Mouse (Mus musculus) urinary bladder, postnatal 25 days (tissue): ENCODE results near the gene Htr1d.
A peak's percentile ranks its signal among the peaks of the same experiment; 100 is the strongest.

ENCODE experiments used
- DNase-seq: peaks from one replicate; pipeline ENCODE4 v3.0.0; 2022; ENCODE audit warnings: low spot score

Gene Htr1d

DNA sequence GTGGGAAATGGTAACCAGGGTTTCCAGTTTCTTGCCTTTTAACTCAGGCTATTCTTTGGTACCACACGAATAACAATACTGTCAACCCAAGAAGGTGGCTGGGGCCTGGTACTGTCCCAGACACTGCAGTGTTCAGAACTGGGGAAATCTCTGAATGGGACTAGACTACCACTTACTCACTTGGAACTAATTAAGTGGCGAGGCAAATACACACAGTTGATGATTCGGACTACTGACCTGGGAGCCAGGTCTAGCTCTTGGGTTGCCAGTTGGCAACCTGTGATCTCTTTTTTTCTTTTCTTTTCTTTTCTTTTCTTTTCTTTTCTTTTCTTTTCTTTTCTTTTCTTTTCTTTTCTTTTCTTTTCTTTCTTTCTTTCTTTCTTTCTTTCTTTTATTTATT, 29.0 kb downstream of the Htr1d start:
- no peak for DNase-seq

DNA sequence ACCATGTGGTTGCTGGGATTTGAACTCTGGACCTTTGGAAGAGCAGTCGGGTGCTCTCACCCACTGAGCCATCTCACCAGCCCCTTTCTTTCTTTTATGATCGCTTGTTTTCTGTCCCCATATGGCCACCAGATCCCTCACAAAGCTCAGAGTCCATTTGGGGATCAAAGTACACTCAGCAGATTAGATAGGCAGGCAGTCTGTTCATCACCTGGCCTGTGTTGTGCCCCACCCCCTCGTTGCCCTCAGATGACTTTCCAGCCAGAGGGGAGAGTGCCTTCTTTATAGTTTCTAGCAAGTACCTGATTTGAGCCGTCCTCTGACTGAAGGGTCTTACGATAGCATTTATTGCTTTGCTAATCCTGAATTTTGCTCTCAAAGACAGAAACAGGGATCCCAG, 29.5 kb downstream of the Htr1d start:
- no peak for DNase-seq

DNA sequence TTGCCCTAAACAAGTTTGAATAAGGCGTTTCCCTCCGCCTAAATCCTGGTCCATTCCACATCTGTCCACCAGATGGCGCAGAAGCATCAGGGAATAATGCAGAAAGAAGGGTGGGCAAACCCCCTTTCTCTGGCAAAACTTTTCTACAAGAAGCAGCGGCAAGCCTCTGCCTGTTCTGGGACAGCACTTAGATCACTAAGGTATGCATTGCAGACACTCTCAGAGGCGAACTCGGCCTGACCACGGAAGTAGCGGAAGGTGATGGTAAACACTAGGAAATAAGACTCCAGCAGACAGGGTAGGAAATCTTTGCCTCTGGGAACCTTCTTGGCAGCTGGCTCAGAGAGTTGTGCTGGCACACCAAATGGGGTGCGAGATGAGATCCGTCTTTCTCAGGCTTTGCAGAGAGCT, 31.5 kb downstream of the Htr1d start:
- DNase-seq, result peak; percentile 81

DNA sequence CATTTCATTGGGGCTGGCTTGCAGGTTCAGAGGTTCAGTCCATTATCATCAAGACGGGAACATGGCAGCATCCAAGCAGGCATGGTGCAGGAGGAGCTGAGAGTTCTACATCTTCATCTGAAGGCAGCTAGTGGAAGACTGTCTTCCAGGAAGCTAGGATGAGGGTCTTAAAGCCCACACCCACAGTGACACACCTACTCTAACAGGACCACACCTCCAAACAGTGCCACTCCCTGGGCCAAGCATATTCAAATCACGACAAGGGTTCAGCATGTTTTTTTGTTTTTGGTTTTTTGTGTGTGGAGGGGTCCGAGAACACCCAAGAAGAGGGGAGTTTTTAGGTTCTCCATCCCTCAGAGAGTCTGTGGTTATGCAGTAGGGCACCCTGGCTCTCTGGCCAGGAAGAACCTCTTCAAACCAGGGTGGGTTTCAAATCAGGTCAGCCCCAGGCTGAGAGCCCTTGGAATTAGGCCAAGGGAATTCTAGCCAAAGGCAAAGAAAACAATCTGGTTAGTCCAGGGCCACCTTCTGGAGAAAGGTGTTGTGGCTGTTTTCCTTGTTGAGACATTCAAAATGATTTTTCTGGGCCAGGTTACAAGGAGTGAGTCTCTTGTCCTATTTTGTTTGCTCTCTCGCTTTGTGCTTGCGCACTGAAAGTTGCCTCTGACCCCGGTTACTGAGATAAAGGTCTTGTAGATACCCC, 33.3 kb downstream of the Htr1d start:
- no peak for DNase-seq

DNA sequence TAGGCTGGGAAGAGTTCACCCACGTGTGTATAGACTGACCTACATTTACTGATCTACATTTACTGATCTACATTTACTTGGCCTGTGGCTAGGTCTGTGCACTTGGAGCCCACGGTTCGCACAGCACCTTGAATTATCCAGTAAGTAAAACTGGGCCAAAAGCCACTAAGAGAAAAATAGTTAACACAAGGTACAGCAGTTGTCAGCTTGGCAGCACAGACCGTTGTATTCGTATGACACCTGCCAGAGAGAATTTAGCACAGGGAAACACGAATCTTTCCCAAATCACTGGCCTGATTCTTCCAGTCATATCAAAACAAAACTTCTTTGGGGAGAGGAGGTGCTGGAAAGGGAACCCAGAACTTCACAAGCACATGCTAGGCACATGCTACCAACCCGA, 35.0 kb downstream of the Htr1d start:
- DNase-seq, result no peak

DNA sequence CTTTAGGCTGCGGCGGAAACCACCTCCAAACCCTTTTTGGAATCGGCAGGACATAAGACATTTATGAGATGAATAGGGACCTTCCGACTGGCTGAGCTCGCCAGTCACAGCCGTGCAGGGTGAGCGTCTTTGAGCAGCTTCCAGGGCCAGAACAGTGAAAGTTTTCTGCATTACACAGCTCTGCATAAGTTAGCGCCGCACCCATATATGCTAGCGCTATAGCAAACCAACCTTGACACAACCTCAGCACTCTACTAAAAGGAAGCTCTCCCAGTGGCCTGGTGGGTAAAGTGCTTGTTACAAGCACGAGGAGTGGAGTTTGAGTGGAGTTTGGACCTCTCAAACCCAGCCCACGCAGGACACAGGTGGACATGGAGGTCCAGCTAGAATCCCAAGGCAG, 35.9 kb downstream of the Htr1d start:
- DNase-seq, result no peak

DNA sequence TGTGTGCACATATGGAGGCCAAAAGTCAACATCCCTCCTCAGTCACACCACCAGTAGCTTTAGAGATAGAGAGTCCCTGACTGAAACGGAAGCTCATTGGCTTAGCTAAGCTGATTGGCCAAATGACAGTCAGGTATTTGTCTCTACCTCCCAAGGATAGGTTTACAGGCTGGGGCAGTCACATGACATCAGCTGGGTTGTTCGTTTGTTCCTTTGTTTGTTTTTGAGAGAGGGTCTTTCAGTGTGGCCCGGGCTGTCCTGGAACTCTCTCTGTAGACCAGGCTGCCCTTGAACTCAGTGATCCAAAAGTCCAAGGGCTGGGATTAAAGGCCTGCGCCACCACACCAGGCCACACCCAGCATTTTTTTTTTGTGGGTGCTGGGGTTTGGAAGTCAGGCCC, 37.9 kb downstream of the Htr1d start:
- no peak for DNase-seq

DNA sequence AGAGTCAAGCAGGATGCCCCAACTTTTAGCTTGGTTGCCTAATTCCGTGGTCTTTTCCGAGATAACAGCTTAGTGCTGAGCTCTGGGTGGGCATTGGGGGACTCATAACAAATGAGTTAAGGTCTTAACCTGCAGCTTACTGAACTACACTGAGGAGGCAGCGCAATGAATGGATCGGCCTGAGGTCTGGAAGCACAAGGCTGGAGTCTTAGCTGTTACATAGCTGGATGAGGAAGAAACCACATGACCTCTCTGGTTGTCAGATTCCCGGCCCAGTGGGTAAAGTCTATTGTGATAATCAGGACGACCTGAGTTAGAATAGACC, 38.4 kb downstream of the Htr1d start:
- DNase-seq, result no peak

DNA sequence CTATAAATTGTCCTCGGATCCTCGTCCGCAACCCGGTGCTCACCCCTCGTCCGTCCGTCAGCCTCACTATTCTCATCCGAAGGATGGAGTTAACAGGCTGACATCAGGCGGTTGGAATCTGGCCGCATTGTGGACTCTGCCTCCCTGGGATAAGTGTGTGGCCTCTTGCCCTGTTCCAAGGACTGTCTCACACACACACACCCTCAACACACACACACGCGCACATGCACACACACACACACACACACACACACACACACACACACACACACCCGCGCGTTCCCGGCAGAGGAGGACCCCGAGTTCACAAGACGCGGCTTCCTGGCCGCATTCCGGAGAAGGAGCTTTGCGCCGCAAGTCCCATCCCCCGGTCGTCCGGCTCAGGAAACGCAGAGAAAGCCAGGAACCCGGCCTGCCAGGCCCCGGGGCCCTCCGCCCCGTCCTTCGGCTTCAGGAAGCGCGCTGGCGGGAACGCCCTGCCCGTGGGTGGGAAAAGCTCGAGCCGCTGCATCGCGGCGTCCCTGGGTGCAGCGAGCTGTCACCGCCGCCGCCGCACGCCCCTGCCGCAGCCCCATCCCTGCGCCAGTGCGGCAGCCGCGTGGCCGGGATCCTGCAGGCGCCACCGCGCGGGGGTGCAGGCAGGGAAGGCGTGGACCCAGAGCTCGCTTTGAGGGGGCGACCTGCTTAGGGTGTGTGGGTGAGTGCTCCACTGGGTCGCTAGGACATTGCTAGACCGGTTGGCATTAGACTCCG, 38.9 kb downstream of the Htr1d start, which contains the start of gene 6030445D17Rik:
6030445D17Rik (plus strand) TSS at position 165 of the 753 bp plus-strand sequence.
- peak; percentile 65 for DNase-seq

DNA sequence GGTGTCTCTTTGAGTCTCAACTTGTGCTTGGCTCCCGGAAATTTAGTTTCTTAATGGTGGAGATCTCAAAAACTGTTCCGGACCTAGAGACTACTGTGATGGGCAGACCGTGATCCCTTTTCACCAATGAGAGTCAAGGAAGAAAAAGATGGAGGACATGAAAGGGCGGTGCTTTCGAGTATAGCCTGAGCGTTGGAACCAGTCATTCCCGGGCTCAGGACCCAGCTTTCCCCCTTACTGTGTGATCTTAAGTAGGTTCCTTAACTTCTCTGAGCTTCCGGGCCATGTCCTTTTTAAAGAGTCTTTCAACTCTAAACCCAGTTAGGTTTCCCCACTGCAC, 39.5 kb downstream of the Htr1d start:
- no peak for DNase-seq

DNA sequence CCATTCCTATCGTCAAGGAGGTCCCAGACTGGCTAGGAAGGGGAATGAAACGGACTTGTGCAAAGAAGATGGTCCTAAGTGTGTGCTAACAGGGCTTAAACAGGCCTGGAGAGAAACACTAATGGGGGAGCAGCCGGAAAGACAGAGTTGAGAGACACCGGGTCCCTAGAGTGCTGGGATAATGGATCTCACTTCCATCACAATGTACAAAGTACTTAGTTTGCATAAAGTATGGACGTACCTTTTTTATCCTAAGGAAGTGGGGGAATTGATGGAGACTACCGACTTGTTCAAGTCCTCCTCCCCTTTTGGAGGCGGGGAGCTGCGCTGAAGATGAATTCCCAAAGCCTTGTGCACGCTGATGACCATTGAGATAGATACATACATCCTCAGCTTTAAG, 40.1 kb downstream of the Htr1d start:
- no peak for DNase-seq

DNA sequence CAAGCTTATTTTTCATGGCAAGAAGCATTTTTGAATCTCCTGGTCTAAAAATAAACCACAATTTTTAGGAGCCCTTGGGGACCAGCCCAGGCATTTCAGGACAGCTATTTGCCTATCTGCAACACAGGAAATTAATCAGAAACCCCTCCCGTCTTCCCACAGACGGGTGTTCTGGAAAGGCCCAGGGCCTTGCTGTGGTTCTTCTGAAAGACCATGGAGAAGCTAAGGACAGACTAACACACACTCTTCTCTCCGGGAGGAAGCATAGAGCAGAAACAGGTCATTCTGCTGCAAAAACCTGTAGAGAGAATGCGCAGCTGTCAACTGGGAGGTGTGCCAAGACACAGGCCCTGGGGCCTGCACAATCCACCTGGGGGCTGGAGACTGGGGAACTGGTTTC, 42.9 kb downstream of the Htr1d start:
- DNase-seq, result no peak

DNA sequence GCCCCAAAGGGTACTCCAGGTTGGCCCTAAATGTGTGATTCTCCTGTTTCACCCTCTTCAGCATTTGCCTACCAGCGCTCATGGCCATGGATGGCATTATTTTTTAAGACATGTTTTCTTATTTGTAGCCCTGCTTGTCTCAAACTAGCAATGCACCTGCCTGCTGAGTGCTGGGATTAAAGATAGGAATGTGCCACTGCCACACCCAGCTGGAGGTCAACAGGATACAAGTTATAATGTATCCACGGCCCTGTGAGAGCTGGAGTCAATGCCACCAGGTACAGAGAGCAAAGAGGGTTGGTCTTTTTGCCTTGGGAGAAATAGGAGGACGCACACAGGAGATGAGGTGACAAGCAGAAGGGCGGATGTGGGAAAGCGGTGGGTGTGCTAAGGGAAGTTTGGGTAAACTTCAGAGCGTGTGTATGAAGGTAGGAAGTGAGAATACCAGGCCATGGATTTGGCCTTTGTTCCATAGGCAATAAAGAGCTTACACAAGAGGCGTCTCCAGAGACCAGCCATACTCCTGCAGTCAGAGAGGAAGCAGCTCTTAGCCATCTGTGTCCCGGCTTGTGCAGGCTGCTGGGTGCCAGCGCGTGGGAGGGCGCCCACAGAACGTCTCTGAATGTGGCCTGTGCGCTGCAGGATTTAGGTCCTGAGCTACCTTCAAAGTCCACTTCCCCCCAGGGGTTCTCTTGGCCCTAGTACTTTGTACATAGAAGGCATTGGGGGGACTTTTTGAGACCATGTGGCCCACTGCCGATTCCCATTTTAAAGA, 45.4 kb downstream of the Htr1d start:
- no peak for DNase-seq

DNA sequence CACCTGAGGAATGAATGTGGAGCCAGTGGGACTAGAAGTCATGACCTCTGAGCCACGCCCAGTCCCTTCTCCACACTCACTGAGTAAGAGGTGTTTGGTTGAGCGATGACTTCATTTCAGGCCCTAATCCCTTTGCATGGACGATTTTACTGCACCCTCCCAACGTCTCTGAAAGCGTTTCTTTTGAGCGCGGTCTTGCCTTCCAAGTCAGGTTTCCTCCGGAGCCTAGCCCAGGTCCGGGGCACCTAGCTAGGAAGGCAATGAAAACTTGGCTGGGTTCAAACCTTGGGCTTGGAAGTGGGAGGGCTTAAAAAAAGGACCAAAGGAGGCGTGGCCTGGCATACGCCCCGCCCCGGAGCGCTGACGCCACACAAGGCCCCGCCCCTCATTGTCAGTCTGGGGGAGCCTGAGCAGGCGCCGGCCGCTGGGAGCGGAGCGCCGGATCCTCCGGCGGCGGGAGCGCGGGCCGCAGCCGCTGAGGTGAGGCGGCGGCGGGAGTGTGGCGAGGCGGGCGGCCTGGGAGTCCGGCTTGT, 46.1 kb downstream of the Htr1d start, which contains the start of gene Luzp1:
Luzp1 (plus strand) TSS at position 391 of the 533 bp plus-strand sequence.
- peak; percentile 94 for DNase-seq

DNA sequence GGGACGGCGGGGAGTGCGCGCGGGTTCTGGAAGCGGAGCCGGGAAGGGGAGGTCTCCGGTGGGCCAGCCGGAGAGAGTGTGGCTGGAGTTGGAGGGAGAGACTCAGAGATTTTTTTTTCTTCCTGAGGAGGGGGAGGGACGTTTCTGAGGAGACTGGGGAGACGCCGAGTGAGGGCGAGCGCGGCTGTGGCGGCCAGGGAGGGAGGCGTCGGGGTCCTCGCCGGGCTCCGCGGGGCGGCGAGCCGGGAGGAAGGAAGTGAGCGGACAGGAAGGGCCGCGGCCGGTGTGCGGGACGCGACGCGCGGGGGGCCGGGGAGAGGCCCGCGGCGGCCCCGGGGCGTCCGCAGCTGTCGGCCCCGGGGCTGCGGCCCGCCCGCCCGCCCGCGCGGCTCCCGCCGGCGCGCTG, 46.6 kb downstream of the Htr1d start:
- no peak for DNase-seq

DNA sequence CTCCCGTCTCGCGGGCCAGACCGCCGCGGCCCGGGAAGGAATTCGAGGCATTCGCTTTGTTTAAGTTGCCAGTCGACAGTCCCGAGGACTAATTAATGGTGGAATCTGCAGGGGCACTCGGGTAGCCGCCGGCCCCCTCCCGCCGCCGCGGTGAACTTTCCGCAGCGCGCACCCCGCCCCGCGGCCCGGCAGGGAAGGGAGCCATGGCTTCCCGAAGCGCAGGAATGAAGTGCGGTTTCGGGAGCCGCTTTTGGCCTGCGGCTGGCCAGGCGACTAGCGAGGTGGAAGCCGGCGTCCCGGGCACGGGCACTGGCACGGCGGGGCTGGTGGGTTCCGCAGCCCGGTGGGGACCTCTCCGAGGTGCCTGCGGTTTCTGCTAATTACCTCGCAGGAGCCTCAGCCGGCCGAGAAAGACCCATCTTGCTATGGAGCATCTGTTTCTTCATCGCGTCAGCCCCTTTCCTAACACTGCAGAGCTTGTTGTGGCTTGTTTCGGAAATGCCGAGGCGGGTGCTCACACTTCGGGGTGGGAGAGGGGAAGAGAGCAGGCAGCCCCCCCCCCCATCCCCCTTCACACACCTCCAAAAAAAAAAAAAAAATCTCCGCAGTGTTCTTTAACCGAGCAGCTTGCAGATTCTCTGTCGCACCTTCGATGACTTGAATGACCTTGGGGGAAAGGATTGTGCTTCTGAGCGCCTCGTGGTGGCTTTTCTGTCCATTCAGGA, 47.2 kb downstream of the Htr1d start:
- DNase-seq, result peak; percentile 51

DNA sequence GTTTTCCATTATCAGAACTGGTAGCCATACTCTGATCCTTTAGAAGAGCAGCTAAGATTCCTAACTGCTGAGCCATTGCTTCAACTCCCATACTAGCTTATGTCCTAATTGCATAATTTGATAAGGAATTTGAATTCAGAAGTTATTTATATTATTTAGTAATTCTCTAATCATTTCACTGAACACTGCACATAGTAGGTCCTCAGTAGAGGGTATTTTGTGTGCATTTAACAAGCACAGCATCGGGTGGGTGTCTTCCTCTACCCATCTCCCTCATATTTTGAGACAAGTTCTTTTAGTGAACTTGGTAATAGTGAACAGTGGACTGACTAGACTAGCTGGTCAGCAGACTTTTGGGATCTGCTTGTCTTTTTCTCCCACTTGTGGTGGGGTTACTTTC, 53.4 kb downstream of the Htr1d start:
- no peak for DNase-seq

DNA sequence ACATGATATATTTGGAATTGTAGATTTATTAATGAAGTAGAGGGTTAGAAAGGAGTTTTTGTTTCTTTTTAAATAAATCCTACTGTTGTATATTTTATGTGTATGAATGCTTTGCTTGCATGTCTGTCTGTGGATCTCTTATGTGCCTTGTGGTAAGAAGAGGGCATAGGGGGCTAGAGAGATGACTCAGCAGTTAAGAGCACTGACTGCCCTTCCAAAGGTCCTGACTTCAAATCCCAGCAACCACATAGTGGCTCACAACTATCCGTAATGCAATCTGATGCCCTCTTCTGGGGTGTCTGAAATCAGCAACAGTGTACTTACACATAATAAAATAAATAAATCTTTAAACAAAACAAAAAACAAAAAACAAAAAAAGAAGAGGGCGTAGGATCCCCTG, 63.2 kb downstream of the Htr1d start:
- DNase-seq, result no peak
